Mouse (Mus musculus) ZHBTc4 (cell line): ENCODE results near the gene Polr2e.
A peak's percentile ranks its signal among the peaks of the same experiment; 100 is the strongest.
"Not testable (repeated sequence)": the region's sequence is repeated elsewhere in the genome, so short reads cannot be mapped to it uniquely, and the experiment has no call there.

Experiments used
- DNase-seq: peaks from one replicate; pipeline ENCODE4 v3.0.0-alpha.2; 2011; ENCODE audit warnings: low read depth, low spot score

Gene Polr2e

GRCm38 (mm10) chr10:80056976-80057682, 17.5 kb upstream of the Polr2e start:
- DNase-seq, result no peak

DNA sequence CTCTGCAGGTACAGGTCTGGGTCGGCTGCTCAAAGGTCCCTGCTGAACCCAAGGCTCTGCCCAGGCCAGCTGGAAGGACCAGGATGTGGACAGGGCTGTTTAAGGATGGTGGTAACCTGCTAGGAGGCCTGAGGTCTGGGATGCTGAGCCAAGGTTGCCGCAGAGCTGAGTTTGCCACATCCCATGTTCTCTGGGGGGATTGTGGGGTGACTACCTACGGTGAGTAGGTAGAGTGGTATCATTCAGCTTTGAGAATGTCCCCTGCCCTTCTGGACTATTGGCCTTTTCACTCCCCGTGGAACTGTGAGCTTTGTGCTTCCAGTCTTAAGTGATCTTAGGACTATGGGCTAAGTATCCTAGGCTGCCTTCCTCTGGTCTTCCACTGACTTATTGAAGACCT, 16.9 kb upstream of the Polr2e start:
- DNase-seq, result no peak

- DNase-seq, result no peak
These were observed 16.3 kb upstream of the Polr2e start for GRCm38 (mm10) chr10:80055891-80056290.

DNA sequence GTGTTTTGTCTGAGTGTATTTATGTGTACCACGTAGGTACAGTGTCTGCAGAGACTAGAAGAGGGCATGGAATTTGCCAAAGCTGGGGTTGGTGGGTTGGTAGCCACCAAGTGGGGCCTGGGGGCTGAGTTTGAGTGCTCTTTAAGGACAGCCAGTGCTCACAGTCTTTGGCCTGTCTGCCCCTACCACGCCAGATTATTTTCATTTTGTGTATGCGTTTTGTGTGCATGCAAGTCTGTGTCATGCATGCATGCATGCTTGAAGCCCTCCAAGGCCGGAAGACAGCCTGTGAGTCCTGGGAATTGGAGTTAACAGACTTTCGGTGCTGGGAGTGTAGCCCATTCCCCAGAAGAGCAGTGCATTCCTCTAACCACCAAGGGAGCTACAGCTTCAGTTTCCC, 15.8 kb upstream of the Polr2e start:
- no peak for DNase-seq

DNA sequence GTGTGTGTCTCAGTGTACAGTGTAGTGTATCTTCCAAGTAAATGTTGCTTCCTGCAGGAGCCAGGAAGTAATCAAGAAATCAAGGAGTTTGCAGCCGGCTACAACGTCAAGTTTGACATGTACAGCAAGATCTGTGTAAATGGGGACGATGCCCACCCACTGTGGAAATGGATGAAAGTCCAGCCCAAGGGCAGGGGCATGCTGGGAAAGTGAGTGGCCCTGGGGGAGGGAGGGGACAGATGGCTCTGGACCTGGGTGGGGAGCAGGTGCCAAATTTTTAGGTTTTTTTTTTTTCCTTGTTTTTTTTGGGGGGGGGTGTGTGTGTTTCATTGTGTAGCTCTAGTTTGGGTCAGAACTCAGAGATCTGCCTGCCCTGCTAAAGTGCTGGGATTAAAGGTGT, 15.3 kb upstream of the Polr2e start:
- DNase-seq, result not testable (repeated sequence)

DNA sequence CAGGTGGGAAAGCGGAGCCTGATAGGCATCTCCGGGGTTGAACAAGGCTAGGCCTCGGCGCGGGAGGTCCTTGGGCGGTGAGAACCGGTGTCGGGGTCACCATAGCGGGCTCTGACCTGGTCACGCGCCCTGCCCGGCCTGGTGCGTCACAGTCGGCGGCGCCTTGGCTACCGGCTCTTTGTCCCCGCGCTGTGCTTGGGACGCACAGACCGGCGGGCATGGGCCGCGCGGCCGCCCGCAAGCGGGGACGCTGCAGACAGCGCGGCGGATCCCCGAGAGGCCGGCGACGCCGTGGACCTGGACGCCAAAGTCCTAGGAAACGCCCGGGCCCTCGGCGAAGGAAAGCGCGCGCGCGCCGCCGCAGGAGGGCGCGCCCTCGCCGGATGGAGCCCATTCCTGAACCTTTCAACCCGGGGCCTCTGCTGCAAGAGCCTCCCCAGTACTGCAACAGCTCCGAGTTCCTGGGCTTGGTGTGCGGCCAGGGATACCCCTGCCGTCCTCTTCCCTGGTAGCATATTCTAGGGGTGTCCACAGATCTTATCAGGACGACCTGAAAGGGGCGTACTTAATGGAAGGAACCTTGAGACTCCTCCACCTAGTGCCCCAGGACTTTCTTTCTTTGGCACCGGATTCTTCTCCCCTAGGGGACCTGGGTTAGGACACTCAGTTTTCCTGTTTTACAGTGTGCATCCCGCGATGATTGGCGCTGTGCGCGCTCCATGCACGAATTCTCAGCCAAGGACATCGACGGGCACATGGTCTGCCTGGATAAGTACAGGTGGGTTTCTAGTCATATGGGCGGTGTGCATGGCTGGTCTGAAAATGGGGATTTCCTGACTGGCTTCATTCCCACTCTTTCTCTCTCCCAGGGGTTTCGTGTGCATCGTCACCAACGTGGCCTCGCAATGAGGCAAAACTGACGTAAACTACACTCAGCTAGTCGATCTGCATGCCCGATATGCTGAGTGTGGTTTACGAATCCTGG, 14.5 kb upstream of the Polr2e start:
- DNase-seq, result peak; percentile 68

DNA sequence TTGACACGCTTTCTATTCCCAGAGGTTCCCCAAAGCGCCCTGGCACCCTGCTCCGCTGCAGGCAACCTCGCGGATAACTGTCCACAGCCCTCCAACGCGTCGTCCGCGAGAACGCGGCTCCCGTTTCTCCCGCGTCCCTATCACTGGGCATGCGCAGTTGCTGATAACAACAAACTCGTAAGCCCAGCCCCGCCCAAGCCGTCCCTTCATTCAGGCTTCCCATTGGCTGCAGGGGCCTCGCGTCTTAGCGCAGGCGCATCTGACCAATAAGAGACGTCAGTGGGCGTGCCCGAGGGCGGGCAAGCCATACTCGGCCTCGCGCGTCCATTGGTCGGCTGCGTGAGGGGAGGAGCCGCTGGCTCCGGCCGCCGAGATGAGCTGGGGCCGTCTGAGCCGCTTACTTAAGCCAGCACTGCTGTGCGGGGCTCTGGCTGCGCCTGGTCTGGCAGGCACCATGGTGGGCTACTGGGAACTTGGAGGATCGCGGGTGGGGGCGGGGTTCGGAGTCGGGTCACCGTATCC, 13.7 kb upstream of the Polr2e start:
- peak; percentile 100 for DNase-seq

DNA sequence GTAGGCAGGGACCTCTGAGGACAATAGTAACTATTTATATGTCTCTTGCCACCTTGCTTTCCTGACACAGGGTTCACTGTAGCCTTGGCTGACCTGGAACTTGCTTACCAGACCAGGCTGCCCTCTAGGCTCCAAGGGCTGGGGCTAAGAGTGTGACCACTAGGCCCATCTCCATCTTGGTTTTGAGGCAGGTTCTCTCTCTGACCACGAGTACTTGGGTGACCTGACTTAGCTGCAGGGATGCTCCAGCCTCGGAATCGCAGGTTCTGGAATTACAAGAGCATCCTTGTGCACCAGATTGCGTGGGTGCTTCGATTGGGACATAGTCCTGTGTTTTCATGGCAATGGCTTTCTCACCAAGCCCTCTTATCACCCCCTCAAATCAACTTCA, 12.8 kb upstream of the Polr2e start:
- DNase-seq, result no peak

GRCm38 (mm10) chr10:80051618-80052373, 12.2 kb upstream of the Polr2e start:
- DNase-seq, result peak; percentile 84

DNA sequence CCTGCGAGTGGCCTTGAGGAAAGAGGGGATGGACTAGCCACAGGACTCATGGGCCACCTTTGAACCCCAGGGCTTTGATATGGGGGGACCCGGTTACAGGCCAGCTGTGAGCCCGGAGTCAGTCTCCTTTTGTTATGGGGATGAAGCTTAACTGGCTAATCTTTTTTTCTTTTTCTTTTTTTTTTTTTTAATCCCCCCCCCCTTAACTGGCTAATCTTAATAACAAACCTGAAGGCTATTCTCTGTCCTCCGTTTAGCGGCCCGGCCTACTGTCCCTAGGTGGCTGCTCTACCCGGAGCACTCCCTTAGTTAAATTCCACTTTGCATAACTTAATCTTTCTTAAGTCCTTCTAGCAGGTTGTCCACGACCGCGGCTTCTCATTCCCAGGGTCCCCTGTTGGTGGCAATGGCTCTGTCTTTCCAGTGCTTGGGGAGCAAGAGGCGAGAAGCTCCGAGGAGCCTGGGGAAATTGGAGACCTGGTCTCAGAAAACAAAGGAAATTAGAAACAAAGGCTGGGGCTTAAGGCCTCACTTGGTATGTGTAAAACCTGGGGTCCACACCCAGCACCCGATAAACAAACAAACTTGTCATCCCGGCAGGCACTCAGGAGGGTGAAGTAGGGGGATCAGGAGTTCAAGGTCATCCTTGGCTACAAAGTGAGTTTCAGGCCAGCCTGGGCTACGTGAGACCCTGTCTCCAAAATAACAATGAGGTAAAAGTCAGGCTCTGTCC, 11.5 kb upstream of the Polr2e start:
- peak; percentile 87 for DNase-seq

DNA sequence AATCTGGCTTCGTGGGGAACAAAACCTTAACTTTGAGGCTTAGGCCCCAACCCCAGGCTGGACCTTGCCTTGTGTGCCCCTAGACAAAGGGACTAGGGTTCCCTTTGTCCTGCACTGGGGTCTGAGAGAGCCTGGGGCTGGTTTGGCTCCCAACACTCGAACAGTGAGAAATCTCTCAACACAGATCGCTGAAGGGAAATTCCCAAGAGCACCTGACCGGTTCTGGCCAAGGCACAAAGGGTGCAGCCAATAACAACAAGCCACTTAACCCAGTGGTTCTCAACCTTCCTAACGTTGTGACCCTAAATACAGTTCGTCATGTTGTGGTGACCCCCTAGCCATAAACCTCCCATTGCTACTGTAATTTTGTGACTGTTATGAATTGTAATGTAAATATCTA, 10.6 kb upstream of the Polr2e start:
- peak; percentile 62 for DNase-seq

- DNase-seq, result no peak
These were observed 9.2 kb upstream of the Polr2e start for GRCm38 (mm10) chr10:80048834-80049233.

DNA sequence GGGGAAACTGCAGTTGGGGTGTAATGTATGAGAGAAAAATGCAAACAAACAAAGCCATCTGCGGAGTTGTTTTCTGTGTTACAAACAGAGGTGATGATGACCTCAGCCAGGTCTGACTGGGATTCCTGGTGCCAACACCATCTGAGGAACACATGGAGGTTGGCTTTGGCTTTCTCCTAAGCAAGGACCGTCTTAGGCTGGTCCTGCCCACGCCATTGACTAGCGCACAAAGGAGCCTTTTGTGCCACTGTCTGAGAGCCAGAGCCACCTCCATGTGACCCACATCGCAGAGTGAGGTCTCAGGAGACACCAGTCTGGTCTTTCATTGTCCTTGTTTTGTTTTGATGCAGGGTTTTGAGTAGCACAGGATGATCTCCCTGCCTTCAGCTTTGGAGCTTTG, 8.8 kb upstream of the Polr2e start:
- DNase-seq, result no peak

DNA sequence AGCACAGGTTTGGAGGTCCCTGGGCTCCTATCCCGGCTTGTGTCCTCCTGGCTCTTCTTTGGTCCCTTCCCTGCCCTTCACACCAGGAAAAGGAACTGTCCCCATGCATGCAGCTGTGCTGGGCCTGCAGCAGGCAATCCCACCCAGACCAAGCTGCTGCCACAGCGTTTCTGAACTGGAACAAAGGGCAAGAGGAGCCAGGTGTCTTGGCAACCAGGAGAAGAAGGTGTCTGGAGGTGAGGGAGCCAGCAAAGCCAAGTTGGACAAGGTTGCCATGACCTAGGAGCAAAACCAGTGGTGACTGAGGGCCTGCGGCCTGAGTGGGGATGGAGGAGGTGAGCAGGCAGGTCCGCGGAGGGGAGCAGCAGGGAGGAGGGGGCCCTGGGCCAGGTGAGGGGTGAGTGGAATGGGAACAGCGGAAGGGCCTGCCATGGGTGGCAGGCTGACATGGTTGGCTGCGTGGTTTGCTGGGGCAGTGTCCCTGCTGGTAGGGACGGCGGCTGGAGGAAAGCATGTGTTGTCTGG, 7.5 kb upstream of the Polr2e start, which contains the start of gene Gpx4:
Gene Gpx4, plus strand, starts transcription at position 126 of the 525 bp plus-strand sequence.
- DNase-seq, result no peak

DNA sequence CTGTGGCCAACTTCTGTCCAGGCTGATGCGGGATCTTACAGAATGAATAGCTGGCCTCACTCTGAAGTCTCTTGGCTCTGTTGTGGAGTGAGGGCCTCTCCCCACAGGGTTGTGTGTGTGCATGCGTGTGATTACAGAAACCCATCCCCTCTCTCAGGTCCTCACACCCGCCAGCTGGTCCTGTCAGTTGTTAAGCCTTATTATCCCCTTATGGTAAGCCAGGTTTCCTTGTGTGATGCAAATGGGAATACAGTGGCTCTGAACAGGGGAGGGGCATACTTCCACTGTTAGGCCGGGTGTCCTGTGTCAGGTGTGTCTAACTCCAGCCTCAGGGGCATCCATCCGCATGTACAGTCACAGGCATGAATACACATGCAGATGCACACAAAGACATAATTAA, 6.2 kb upstream of the Polr2e start:
- peak; percentile 80 for DNase-seq

- DNase-seq, result not testable (repeated sequence)
These were observed 5.8 kb upstream of the Polr2e start for GRCm38 (mm10) chr10:80045364-80045763.

- no peak for DNase-seq
These were observed 4.5 kb upstream of the Polr2e start for GRCm38 (mm10) chr10:80044087-80044486.

GRCm38 (mm10) chr10:80041409-80042060, 1.9 kb upstream of the Polr2e start:
- not testable (repeated sequence) for DNase-seq

GRCm38 (mm10) chr10:80036832-80037231, 2.8 kb downstream of the Polr2e start:
- DNase-seq, result no peak

- no peak for DNase-seq
These were observed 3.9 kb downstream of the Polr2e start for GRCm38 (mm10) chr10:80035686-80036085.
